9 mouse cellular contexts compared by ENCODE assay signal in the genomic region with DNA sequence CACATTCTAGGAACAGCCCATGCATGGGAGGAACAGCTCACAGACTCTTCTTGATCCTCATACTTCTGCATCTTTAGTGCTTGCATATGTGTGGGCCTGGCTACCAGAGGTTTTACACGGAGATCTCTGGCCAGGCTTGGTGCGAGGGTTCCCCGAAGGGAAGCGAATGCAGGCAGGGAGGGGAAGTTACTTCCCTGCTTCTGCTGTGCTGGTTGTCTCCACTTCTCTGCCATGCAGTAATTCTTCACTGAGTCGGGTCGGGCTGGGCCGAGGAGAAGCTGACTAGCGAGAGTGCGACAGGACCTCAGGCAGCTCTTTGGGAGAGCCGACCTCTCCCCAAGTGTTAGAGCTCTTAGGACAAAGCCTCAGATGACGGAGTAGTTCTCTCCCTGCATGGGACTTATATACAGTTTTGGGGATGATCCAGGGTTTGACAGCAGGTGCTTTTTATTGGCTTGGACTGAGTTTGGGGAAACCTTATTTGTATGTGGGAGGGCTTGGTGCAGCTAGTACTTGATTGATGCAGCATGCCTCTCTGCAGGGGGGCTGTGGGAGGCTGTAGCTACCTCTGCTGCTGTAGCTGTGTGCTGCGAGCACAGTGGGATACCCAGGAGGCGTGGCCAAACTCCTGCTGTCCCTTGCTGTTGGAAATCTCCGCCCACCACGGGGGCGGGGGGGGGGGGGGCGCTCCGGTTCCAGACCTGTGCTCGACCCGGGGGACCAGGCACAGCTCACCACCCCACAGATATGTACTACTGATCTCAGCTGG. TPM values are rescaled to one million over a fixed set of nuclear protein-coding genes. Genes with fewer than 3 reads are reported as not detected.
DNase-seq lines count a peak whose midpoint lies in the region; ATAC-seq and TF ChIP-seq lines count a peak whose summit lies in the region.
"Had no signal": no experiment of that assay in that cellular context is flagged by ENCODE, and none has a peak within 500 bp of the region (broad histone marks: within the 10 kb centered on the region; RNA-seq: fewer than 3 reads in every experiment).

No protein-coding gene starts in this region.

- peak; percentile 19 for DNase-seq in gastrocnemius, adult 2 months
- no peak for DNase-seq in gastrocnemius, adult 8-10 months (ENCODE audit: low spot score in 2 of 2)
- DNase-seq in midbrain, embryonic 10.5 days (ENCODE audit: low spot score), result no peak
- DNase-seq in testis, postnatal 10 days (ENCODE audit: low spot score), result peak; percentile 41
- no peak for DNase-seq in heart, adult 8-10 months (ENCODE audit: low spot score)

- H3K4me1 ChIP-seq in midbrain, embryonic 12.5 days, result peaks cover 8% of the 10 kb centered on the region
- peaks cover 11% of the 10 kb centered on the region for H3K4me1 ChIP-seq in midbrain, embryonic 10.5 days
- H3K4me1 ChIP-seq in hindbrain, embryonic 12.5 days, result peaks cover 11% of the 10 kb centered on the region

- intact Hi-C loops in gastrocnemius, adult 2 months (cut with DNase I), result no loop called here

- no peaks in the 10 kb centered on the region for H3K36me3 ChIP-seq in midbrain, embryonic 12.5 days
- H3K36me3 ChIP-seq in midbrain, embryonic 10.5 days, result peaks cover 15% of the 10 kb centered on the region; the same call in 1 of the 2 replicates
- H3K36me3 ChIP-seq in hindbrain, embryonic 12.5 days, result no peaks in the 10 kb centered on the region

- no peak overlapping the region; the same call in 1 of the 2 replicates for H3K27ac ChIP-seq in gastrocnemius, adult 2 months
- H3K27ac ChIP-seq in midbrain, embryonic 12.5 days (replicated peaks), result 0 out of 2 replicates have a peak overlapping the region, but pooled peaks have one; percentile 25
- no peak overlapping the region for H3K27ac ChIP-seq in midbrain, embryonic 10.5 days (replicated peaks)
- no peak overlapping the region for H3K27ac ChIP-seq in hindbrain, embryonic 12.5 days
- H3K27ac ChIP-seq: stomach, postnatal 0 days had no signal

- H3K9ac ChIP-seq in midbrain, embryonic 12.5 days (replicated peaks), result no peak overlapping the region
- no peak overlapping the region for H3K9ac ChIP-seq in hindbrain, embryonic 12.5 days

- no peak for ATAC-seq in midbrain, embryonic 12.5 days (ENCODE audit: low FRiP score, low read depth)
- ATAC-seq in hindbrain, embryonic 12.5 days (ENCODE audit: low FRiP score), result 0 out of 2 replicates have a peak, but pooled peaks have one; percentile 52
- ATAC-seq in activated CD4-positive, CD25-positive, alpha-beta regulatory T cell, adult 4 months, result no peak

- H3K4me2 ChIP-seq in midbrain, embryonic 12.5 days (replicated peaks), result no peak overlapping the region
- H3K4me2 ChIP-seq in hindbrain, embryonic 12.5 days (replicated peaks), result 0 out of 2 replicates have a peak overlapping the region, but pooled peaks have one; percentile 9

- no peak overlapping the region for H3K4me3 ChIP-seq in gastrocnemius, adult 2 months
- H3K4me3 ChIP-seq in midbrain, embryonic 12.5 days, result no peak overlapping the region
- no peak overlapping the region for H3K4me3 ChIP-seq in midbrain, embryonic 10.5 days
- H3K4me3 ChIP-seq in hindbrain, embryonic 12.5 days, result no peak overlapping the region

- no peak for TF ChIP-seq CTCF in gastrocnemius, adult 2 months (IDR thresholded peaks at IDR 0.05)

- no peaks in the 10 kb centered on the region for H3K9me3 ChIP-seq in midbrain, embryonic 12.5 days
- no peaks in the 10 kb centered on the region for H3K9me3 ChIP-seq in midbrain, embryonic 10.5 days (replicated peaks)
- H3K9me3 ChIP-seq in hindbrain, embryonic 12.5 days (replicated peaks), result no peaks in the 10 kb centered on the region

- H3K27me3 ChIP-seq in midbrain, embryonic 12.5 days, result no peaks in the 10 kb centered on the region
- no peaks in the 10 kb centered on the region for H3K27me3 ChIP-seq in midbrain, embryonic 10.5 days (ENCODE audit: low read depth, poor library complexity, severe bottlenecking)
- no peaks in the 10 kb centered on the region for H3K27me3 ChIP-seq in hindbrain, embryonic 12.5 days

- 28% methylated on average over 19 of the region's 20 CpGs for WGBS in midbrain, embryonic 12.5 days
- 36% methylated on average over 20 of the region's 20 CpGs for WGBS in midbrain, embryonic 10.5 days
- WGBS in hindbrain, embryonic 12.5 days, result 20% methylated on average over 19 of the region's 20 CpGs

RNA-seq across cellular contexts. Expression of a gene that starts 24.3 kb away (rescaled TPM):
- total RNA-seq in gastrocnemius, adult 2 months (2021), result 10 to 100 TPM; 62.1 to 65.9 TPM
- 10 to 100 TPM; 47.2 to 60.8 (median 55.1) TPM for total RNA-seq in gastrocnemius, adult 8-10 months (2022)
- polyA plus RNA-seq in midbrain, embryonic 12.5 days (2016; fragmentation: Nextera tagmentation; extraction: Ambion mirVana), result 175 and 178 TPM in 2 replicates
- 182 and 192 TPM in 2 replicates for polyA plus RNA-seq in midbrain, embryonic 10.5 days (2016; fragmentation: Nextera tagmentation; extraction: Ambion mirVana)
- 192 and 193 TPM in 2 replicates for polyA plus RNA-seq in hindbrain, embryonic 12.5 days (2016; fragmentation: Nextera tagmentation; extraction: Ambion mirVana)
- 100 to 1,000 TPM; 107 to 115 TPM for polyA plus RNA-seq in activated CD4-positive, CD25-positive, alpha-beta regulatory T cell, adult 4 months (2017; shearing (Covaris generic))
- total RNA-seq in heart, adult 8-10 months (2022), result 10 to 100 TPM; 51.6 to 68.1 (median 54.5) TPM

RNA-seq across cellular contexts. Expression of a gene that starts 24.3 kb away (rescaled TPM):
- total RNA-seq in gastrocnemius, adult 2 months (2021), result 10 to 100 TPM; 39.2 to 41.7 TPM
- total RNA-seq in gastrocnemius, adult 8-10 months (2022), result 10 to 100 TPM; 29.1 to 34.4 (median 30.4) TPM
- polyA plus RNA-seq in midbrain, embryonic 12.5 days (2016; fragmentation: Nextera tagmentation; extraction: Ambion mirVana), result 117 and 118 TPM in 2 replicates
- polyA plus RNA-seq in midbrain, embryonic 10.5 days (2016; fragmentation: Nextera tagmentation; extraction: Ambion mirVana), result 68.6 and 78.9 TPM in 2 replicates
- 154 and 157 TPM in 2 replicates for polyA plus RNA-seq in hindbrain, embryonic 12.5 days (2016; fragmentation: Nextera tagmentation; extraction: Ambion mirVana)
- 100 to 1,000 TPM; 137 to 154 TPM for polyA plus RNA-seq in activated CD4-positive, CD25-positive, alpha-beta regulatory T cell, adult 4 months (2017; shearing (Covaris generic))
- 100 to 1,000 TPM in 1 of 4 experiments, 10 to 100 TPM in 3; 92.2 to 104 (median 96.7) TPM for total RNA-seq in heart, adult 8-10 months (2022)

Comparison
In these comparisons a context has a peak if more than half of its experiments do, and no peak if none do; other contexts are left out.
1. DNase-seq: peak in gastrocnemius, adult 2 months (single experiment) and testis, postnatal 10 days (single experiment); none in gastrocnemius, adult 8-10 months (0 of 2), midbrain, embryonic 10.5 days (single experiment) and heart, adult 8-10 months (single experiment).